Mouse (Mus musculus): Measurements from ENCODE around the gene Rrm1. TPM values are rescaled to one million over a fixed set of nuclear protein-coding genes. Genes with fewer than 3 reads are reported as not detected.

The Rrm1 gene
- polyA plus RNA-seq (2012; rRNA removed), result 1.4 and 2.7 TPM in 2 replicates

GRCm38 (mm10) chr7:102441657-102442391 lies at the start of gene Rrm1:
TSS of gene Rrm1 (plus strand) at chr7:102441695.

GRCm38 (mm10) chr7:102481579-102481978 lies 40.1 kb downstream of the Rrm1 start, which contains the start of gene Olfr543:
TSS of gene Olfr543 (minus strand) at chr7:102481679.

DNA sequence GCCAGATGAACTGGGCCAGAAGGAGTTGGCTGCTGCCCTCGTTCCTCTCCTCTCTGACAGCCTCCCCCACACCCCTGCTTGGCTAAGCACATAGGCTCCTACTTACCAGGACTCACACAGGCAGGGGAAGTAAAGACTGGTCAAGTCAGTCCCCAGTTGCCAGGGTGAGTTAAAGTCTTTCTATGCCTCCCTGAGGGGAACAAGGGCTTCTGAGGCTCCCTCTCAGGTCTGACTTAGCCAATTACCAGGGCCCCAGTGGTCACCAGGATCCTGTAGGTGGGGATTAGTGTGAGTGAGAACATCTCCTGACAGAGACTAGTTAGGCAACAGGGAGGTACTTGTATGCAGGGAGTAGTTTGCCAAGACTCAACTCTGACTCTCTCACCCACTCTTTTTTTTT lies 46.7 kb downstream of the Rrm1 start, which contains the start of gene Olfr544:
Gene Olfr544 (minus strand): TSS at position 153 of the 400 bp plus-strand sequence.

GRCm38 (mm10) chr7:102499473-102499872 lies 58.0 kb downstream of the Rrm1 start, which contains the start of gene Olfr545:
TSS of gene Olfr545 (minus strand) at chr7:102499573.

Other genes with a start within 250 kb of the Rrm1 start
- 4.6 and 5.4 TPM in 2 replicates for gene Nup98, start 231.5 kb upstream of the Rrm1 start, polyA plus RNA-seq (2012; rRNA removed)
- gene Pgap2, start 231.5 kb upstream of the Rrm1 start, polyA plus RNA-seq (2012; rRNA removed), result 118 and 123 TPM in 2 replicates
- gene Rhog, start 185.6 kb upstream of the Rrm1 start, polyA plus RNA-seq (2012; rRNA removed), result 48.4 and 53.1 TPM in 2 replicates
- gene Stim1, start 173.9 kb upstream of the Rrm1 start, polyA plus RNA-seq (2012; rRNA removed), result 29.9 and 33.5 TPM in 2 replicates
- not detected in 2 replicates for gene Olfr543, start 40.0 kb downstream of the Rrm1 start, polyA plus RNA-seq (2012; rRNA removed)
- gene Olfr544, start 46.6 kb downstream of the Rrm1 start, polyA plus RNA-seq (2012; rRNA removed), result not detected in 2 replicates
- gene Olfr545, start 57.9 kb downstream of the Rrm1 start, polyA plus RNA-seq (2012; rRNA removed), result not detected in 2 replicates
- not detected in 2 replicates for gene Olfr547, start 93.1 kb downstream of the Rrm1 start, polyA plus RNA-seq (2012; rRNA removed)
- not detected in 2 replicates for gene Olfr548-ps1, start 99.2 kb downstream of the Rrm1 start, polyA plus RNA-seq (2012; rRNA removed)
- not detected in 2 replicates for gene Olfr549, start 108.2 kb downstream of the Rrm1 start, polyA plus RNA-seq (2012; rRNA removed)
- 0.67 and 0.84 TPM in 2 replicates for gene Trim21, start 123.8 kb downstream of the Rrm1 start, polyA plus RNA-seq (2012; rRNA removed)
- gene Olfr550, start 129.7 kb downstream of the Rrm1 start, polyA plus RNA-seq (2012; rRNA removed), result not detected in 2 replicates
- gene Olfr551, start 150.2 kb downstream of the Rrm1 start, polyA plus RNA-seq (2012; rRNA removed), result not detected in 2 replicates
- not detected in 2 replicates for gene Olfr552, start 156.1 kb downstream of the Rrm1 start, polyA plus RNA-seq (2012; rRNA removed)
- not detected in 2 replicates for gene Olfr553, start 176.5 kb downstream of the Rrm1 start, polyA plus RNA-seq (2012; rRNA removed)
- not detected in 2 replicates for gene Olfr554, start 196.7 kb downstream of the Rrm1 start, polyA plus RNA-seq (2012; rRNA removed)
- gene Olfr555, start 217.1 kb downstream of the Rrm1 start, polyA plus RNA-seq (2012; rRNA removed), result not detected in 2 replicates
- not detected in 2 replicates for gene Olfr556, start 223.2 kb downstream of the Rrm1 start, polyA plus RNA-seq (2012; rRNA removed)
- 2.8 and 3.8 TPM in 2 replicates for gene Trim68, start 245.6 kb downstream of the Rrm1 start, polyA plus RNA-seq (2012; rRNA removed)

All from stomach, adult 2 months (tissue).